Mouse (Mus musculus): Measurements from ENCODE around the gene Gpi1. TPM values are rescaled to one million over a fixed set of nuclear protein-coding genes. Genes with fewer than 3 reads are reported as not detected.

The Gpi1 gene
- total and polyA plus RNA-seq, 3 experiments, result 270 to 1,355 (median 727) TPM

GRCm38 (mm10) chr7:34196132-34197128 is 33.7 kb downstream of the Gpi1 start, which contains the start of gene Pdcd2l:
Gene Pdcd2l, minus strand, starts transcription at chr7:34196661.
- Histone ChIP-seq H3K79me2 (ENCODE audit: control insufficient read depth, insufficient read depth, low read length, poor library complexity) (peaks cover 8% of the 10 kb centered on the region), H3K9ac (ENCODE audit: control insufficient read depth, low read depth, low read length, poor library complexity, severe bottlenecking) (peak within 1 kb of the TSS; percentile 91), H3K4me3 (ENCODE audit: control insufficient read depth in 1 of 2, insufficient read depth in 1 of 2, low read depth in 2 of 2, low read length in 2 of 2) (peak within 1 kb of the TSS; percentile 96 to 97), H3K27ac (ENCODE audit: control insufficient read depth, low read depth, low read length) (peak within 1 kb of the TSS; percentile 32), H3K27me3 (ENCODE audit: control insufficient read depth in 1 of 2, insufficient read depth in 2 of 2, low read length in 2 of 2) (no peaks in the 10 kb centered on the region), H3K9me3 (replicated peaks; ENCODE audit: insufficient read depth, low read length) (no peaks in the 10 kb centered on the region), H3K4me1 (ENCODE audit: control insufficient read depth in 1 of 2, insufficient read depth in 2 of 2, low read length in 2 of 2) (peaks cover 0 to 3% of the 10 kb centered on the region in 2 experiments; a peak in 2 of 4 replicates), H3K36me3 (ENCODE audit: control insufficient read depth in 1 of 2, insufficient read depth in 2 of 2, low read length in 2 of 2) (peaks cover 0 to 2% of the 10 kb centered on the region in 2 experiments)
- peak; percentile 94 for DNase-seq (ENCODE audit: low read depth, low spot score)
- TF ChIP-seq ZC3H11A (IDR thresholded peaks at IDR 0.05; ENCODE audit: low read depth, low read length) (no peak), MYB (IDR thresholded peaks at IDR 0.05; ENCODE audit: low read depth, low read length) (0 out of 2 replicates have a peak, but pooled peaks have one; percentile 12), UBTF (IDR thresholded peaks at IDR 0.05; ENCODE audit: borderline replicate concordance, insufficient read depth, low read depth, low read length) (no peak), ZKSCAN1 (IDR thresholded peaks at IDR 0.05; ENCODE audit: low read depth, low read length) (no peak), RAD21 (IDR thresholded peaks at IDR 0.05; ENCODE audit: low read depth, low read length) (no peak), POLR2A (IDR thresholded peaks at IDR 0.05; ENCODE audit: control insufficient read depth in 1 of 2, insufficient read depth in 1 of 2, low read depth in 1 of 2, low read length in 2 of 2, poor library complexity in 1 of 2) (peak; percentile 65 to 75; a peak in 3 of 4 replicates), USF2 (IDR thresholded peaks at IDR 0.05; ENCODE audit: borderline replicate concordance in 1 of 2, insufficient read depth in 1 of 2, low read depth in 1 of 2, low read length in 2 of 2) (peak in 1 of 2 experiments; percentile 81; a peak in 2 of 4 replicates), CHD1 (IDR thresholded peaks at IDR 0.05; ENCODE audit: low read depth, low read length) (no peak), EP300 (IDR thresholded peaks at IDR 0.05; ENCODE audit: low read depth in 1 of 2, low read length in 2 of 2) (no peak), MXI1 (IDR thresholded peaks at IDR 0.05; ENCODE audit: low read depth, low read length) (peak; percentile 80), USF1 (IDR thresholded peaks at IDR 0.05; ENCODE audit: low read depth, low read length) (peak; percentile 94), TAL1 (IDR thresholded peaks at IDR 0.05; ENCODE audit: low read length) (no peak), GATA1 (IDR thresholded peaks at IDR 0.05; ENCODE audit: low read depth, low read length) (peak; percentile 65), TBP (IDR thresholded peaks at IDR 0.05; ENCODE audit: low read depth, low read length) (peak; percentile 52; the same call in 1 of the 2 replicates), ETS1 (IDR thresholded peaks at IDR 0.05; ENCODE audit: low read depth, low read length) (no peak), SIN3A (IDR thresholded peaks at IDR 0.05; ENCODE audit: low read length) (peak; percentile 87), MEF2A (IDR thresholded peaks at IDR 0.05; ENCODE audit: extremely low read depth, insufficient replicate concordance, low read depth, low read length, poor library complexity, severe bottlenecking) (no peak), NELFE (IDR thresholded peaks at IDR 0.05; ENCODE audit: low read depth, low read length) (peak; percentile 54), TCF12 (IDR thresholded peaks at IDR 0.05; ENCODE audit: low read depth, low read length) (peak; percentile 69), MAZ (IDR thresholded peaks at IDR 0.05; ENCODE audit: low read depth, low read length) (0 out of 2 replicates have a peak, but pooled peaks have one; percentile 39), ZMIZ1 (IDR thresholded peaks at IDR 0.05; ENCODE audit: low read depth, low read length) (no peak), ELF1 (IDR thresholded peaks at IDR 0.05; ENCODE audit: low read depth, low read length) (peak; percentile 55; the same call in 1 of the 2 replicates), MYC (IDR thresholded peaks at IDR 0.05; ENCODE audit: low read depth, low read length) (0 out of 2 replicates have a peak, but pooled peaks have one; percentile 22), BHLHE40 (IDR thresholded peaks at IDR 0.05; ENCODE audit: borderline replicate concordance, low read depth, low read length) (0 out of 2 replicates have a peak, but pooled peaks have one; percentile 28), SMC3 (IDR thresholded peaks at IDR 0.05; ENCODE audit: low read depth, low read length) (no peak), POLR2AphosphoS2 (IDR thresholded peaks at IDR 0.05; ENCODE audit: low read length) (0 out of 2 replicates have a peak, but pooled peaks have one; percentile 50), ZNF384 (IDR thresholded peaks at IDR 0.05; ENCODE audit: low read depth, low read length) (no peak), POLR2AphosphoS5 (IDR thresholded peaks at IDR 0.05; ENCODE audit: borderline replicate concordance, low read depth, low read length) (no peak), NRF1 (IDR thresholded peaks at IDR 0.05; ENCODE audit: insufficient read depth, low read depth, low read length, poor library complexity, severe bottlenecking) (peak; percentile 75), KAT2A (conservative IDR thresholded peaks at IDR 0.05; ENCODE audit: low read depth, low read length) (no peak; the same call in 1 of the 2 replicates), MAX (IDR thresholded peaks at IDR 0.05; ENCODE audit: low read length) (peak; percentile 85), E2F4 (IDR thresholded peaks at IDR 0.05; ENCODE audit: borderline replicate concordance, low read depth, low read length) (no peak), HCFC1 (IDR thresholded peaks at IDR 0.05; ENCODE audit: low read depth, low read length) (peak; percentile 86), CHD2 (IDR thresholded peaks at IDR 0.05; ENCODE audit: low read length) (no peak)

Data from MEL (cell line).